Mouse (Mus musculus): ENCODE measurements at regions not wholly inside any gene's neighbourhood (a gene's known extent, or its start where the extent isn't known, plus 50 kb on each side); places are given as distances from the start of the nearest gene placed in this dataset.

GRCm38 (mm10) chr9:61756224-61756800 lies 158.0 kb downstream of the Rplp1 start:
- DNase-seq: no peak

DNA sequence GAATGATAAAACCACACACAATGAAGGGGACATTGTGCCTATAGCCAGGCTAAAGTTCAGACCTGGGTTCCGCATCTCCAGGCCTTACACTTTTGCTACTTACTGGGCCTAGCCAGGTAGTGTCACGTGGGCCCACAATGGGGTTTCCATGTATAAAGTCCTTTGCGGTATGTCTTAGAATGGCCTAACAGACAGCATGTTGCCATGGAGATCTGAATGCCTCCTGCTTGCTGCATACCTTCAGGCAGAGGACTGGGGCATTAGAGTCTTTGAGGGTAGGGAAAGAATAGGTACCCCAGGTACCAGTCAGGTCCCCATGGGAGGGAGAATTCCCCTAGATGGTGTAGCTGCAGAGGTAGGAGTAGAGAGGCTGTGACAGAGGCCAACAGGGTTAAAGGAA lies 159.0 kb downstream of the Rplp1 start:
- DNase-seq: no peak

- no peak for DNase-seq
Measured at GRCm38 (mm10) chr9:61753795-61754194, 160.5 kb downstream of the Rplp1 start.

- DNase-seq: no peak
Measured at GRCm38 (mm10) chr9:61749201-61749600, 165.1 kb downstream of the Rplp1 start.

- DNase-seq: no peak
Measured at GRCm38 (mm10) chr9:61748416-61748815, 165.9 kb downstream of the Rplp1 start.

GRCm38 (mm10) chr9:61746401-61746800 lies 167.9 kb downstream of the Rplp1 start:
- DNase-seq: no peak

DNA sequence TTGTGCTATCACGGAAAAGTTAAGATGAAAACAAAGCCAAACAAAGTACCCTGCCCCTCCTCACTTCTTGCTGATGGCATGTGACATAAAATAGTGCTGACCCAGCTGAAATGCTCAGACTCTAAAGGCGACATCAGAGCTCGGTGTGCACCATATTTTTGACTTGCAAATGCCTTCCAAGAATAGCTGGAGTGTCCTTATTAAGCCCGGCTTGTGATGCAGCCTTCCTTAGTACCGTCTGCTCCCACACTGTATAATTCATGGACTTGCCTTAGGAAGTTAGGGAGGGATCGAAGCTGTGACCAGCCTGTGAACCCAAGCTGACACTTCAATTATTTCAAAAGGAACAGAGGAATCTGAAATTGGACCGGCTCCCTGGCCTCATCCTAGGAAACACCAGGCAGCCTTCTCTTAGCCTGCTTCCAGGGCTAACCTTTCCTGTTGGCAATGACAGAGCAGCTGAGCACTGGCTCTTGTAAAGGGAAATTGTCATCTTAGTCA lies 169.0 kb downstream of the Rplp1 start:
- no peak for DNase-seq

- DNase-seq: no peak
Measured at GRCm38 (mm10) chr9:61733540-61733939, 180.8 kb downstream of the Rplp1 start.

GRCm38 (mm10) chr9:61732747-61733146 lies 181.6 kb downstream of the Rplp1 start:
- DNase-seq: no peak

DNA sequence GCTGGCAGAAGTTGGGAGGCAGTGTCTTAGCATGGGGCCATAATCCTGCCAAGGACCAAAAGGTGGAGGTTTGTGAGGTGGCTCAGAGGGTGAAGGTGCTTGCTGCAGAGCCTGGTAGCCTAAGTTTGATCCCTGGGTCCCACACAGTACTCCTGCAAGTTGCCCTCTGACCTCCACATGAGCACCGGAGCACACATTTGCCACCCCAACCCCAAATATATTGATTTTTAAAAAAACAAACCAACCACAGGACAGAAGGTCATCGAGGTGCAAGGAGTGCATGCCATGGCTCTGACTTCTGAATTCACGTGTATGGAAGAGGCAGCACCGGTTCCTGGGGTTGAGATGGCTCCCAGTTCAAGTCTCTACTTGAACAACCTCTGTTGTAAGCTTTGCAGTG lies 186.2 kb downstream of the Rplp1 start:
- DNase-seq: no peak

DNA sequence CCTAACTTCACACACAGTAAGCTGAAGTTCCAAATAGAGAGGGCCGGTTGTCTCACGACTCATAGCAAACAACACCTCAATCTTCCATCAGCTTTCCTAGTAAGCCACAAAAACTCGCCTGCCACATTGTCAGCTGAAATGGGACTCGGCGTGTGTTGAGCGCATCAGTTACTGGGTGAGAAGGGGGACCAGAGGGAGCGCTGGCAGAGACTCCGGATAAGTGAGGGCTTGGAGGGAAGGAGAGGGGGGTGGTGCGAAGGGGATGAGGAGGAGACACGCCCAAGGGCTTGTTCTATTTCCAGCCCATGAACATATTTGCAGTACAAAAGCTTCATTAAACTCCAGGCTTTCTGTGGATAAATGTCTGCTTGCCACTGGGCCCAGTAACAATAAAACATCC lies 186.7 kb downstream of the Rplp1 start:
- no peak for DNase-seq

- no peak for DNase-seq
Measured at GRCm38 (mm10) chr9:61724070-61724469, 190.3 kb downstream of the Rplp1 start.

GRCm38 (mm10) chr9:61723021-61723581 lies 191.2 kb downstream of the Rplp1 start:
- peak; percentile 25 for DNase-seq

- DNase-seq: no peak
Measured at GRCm38 (mm10) chr9:61721851-61722250, 192.5 kb downstream of the Rplp1 start.

GRCm38 (mm10) chr9:61721071-61721470 lies 193.3 kb downstream of the Rplp1 start:
- no peak for DNase-seq

DNA sequence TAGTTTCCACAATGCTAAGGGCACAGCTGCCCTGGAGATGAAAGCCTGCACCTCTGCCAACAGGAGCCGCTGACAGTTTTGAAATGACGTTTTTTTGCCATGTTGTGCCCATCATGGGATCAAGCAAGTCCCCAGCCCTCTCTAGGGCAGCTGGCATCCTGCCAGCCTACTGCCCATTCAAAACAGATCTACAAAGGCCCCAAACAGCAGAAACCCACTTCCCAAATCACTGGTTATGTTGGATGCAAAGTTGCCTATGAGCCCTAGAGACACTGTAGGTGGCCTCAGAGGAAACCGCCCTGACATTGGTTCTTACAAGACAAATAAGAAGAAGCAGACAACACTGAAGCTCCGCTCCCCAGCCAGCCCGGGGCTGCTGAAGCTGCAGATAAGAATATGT lies 194.1 kb downstream of the Rplp1 start:
- no peak for DNase-seq

GRCm38 (mm10) chr9:61716751-61717150 lies 197.6 kb downstream of the Rplp1 start:
- DNase-seq: no peak

DNA sequence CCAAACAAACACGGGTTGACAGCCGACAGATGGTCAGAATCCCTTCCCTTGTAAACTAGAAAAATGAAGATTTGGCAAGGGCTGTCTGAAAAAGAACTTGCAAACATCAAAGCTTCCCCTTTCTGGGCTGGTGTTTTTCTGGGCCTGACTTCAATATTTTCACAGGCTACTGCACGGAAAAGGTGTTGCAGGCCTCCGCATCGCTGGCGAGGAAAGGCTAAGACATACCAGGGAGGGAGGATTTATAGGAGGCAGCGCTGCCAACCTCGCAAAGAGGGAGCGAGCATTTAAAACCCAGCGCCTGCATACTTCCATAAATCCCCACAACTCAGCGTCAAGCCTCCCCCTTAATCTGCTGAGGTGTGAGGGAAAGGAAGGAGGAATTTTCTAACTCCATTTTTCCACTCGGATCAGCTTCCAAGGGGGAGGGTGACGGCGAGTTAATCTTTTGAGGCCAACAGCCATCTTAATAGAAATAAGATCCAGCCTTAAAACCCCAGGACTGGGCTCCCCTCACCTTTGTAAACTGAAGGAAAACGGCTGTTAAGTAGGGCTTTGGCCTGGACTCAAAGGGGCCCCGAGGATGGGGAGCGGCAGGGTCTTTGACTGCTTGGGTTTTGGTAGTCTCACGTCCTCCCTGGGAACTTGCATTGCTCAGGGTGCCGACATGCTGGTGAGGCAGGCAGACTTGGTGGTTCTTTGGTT lies 199.9 kb downstream of the Rplp1 start:
- DNase-seq: no peak

- DNase-seq: no peak
Measured at GRCm38 (mm10) chr9:61713806-61714205, 200.5 kb downstream of the Rplp1 start.

DNA sequence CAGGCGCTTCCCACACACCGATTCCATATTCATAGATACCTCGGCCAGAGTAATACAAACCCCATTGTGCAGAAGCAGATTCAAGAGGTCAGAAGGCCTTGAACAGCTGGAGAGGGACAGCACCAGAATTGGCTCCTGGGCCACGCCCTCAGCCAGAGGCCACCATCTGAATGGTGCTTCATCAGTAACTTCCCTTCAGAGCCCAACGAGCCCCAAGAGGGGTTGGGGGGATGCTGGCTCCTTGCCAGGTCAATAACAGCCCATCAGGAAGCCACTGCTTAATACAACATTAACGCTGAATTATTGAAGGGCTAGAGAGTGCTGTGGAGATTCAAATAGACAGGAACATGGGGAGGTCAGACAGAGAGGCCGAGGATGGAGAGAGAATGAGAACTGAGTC lies 203.0 kb downstream of the Rplp1 start:
- DNase-seq: no peak

- peak; percentile 44 for DNase-seq
Measured at GRCm38 (mm10) chr9:61707875-61708274, 206.5 kb downstream of the Rplp1 start.

GRCm38 (mm10) chr9:61707296-61707695 lies 207.0 kb downstream of the Rplp1 start:
- DNase-seq: no peak

DNA sequence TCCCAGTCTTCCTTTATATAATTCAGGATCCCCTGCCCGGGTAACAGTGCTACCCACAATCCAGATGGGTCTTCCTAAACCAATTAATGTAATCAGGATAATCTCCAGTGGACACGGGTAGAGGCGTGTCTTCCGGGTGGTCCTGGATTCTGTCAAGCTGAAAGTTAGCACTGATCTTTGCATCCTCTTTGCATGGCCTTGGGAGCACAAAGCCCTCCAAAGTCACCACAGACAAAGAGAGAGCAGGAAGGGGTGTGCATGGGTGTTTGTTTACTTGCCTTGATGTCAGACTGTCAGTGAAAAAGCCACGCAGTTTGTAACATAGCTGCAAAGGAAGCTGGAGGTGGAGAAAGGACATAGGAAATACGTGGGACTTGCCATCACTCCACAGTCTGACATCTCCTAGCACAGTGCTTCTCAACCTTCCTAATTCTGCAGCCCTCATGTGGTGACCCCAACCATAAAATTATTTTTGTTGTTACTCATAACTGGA lies 208.0 kb downstream of the Rplp1 start:
- no peak for DNase-seq

DNA sequence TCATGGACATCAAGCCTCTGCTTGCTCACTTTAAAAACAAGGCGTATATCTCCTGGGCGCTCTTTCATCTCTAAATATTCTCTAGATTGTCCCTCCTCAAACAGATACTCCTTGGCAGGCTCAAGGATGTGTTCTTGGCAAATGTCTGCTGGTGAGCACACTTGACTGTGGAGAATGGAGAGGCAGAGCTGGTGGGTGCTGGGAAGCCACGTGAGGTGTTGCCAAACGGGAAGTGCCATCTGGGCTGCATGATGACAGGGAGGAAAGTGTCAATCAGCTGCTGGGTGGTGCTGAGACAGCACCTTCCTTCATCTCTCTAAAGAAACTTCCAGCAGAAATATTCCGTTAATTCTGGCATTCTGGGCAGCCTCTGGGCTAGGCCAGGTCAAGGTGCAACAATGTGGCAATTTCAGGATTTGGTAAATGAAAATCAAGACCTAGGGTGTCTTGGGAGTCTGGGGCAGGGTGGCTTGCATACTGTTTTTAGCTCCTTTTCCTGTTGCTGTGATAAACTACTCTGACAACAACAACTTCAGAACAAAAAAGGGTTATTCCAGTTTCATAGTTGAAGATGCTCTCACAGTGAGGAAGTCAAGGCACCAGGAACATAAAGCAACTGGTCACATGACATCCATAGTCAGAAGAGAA lies 208.6 kb downstream of the Rplp1 start:
- DNase-seq: peak; percentile 64
